12 mouse cellular contexts compared by ENCODE assay signal in the genomic region with DNA sequence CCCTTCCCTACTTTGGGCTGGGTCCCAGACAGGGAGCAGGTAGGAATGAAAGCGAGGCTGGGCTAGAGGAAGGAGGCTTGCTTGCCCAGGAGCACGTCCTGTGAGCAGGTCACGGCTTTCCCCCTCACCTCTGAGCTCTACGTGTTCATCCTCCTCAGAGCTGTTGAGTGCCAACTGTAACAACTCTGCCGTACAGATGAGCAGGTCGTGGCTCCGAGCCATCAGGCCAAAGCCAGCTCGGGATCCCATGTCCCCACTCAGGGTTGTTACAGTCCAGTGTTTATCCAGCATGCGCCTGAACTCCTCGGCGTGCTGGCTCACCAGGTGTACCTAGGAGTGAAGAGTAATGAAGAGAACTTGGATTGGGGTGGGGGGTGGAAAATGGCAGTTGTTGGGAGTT. TPM values are rescaled to one million over a fixed set of nuclear protein-coding genes. Genes with fewer than 3 reads are reported as not detected.
DNase-seq lines count a peak whose midpoint lies in the region; ATAC-seq and TF ChIP-seq lines count a peak whose summit lies in the region.
"Had no signal": no experiment of that assay in that cellular context is flagged by ENCODE, and none has a peak within 500 bp of the region (broad histone marks: within the 10 kb centered on the region; RNA-seq: fewer than 3 reads in every experiment).

No protein-coding gene starts in this region.

- TF ChIP-seq POLR2A in spleen, adult 2 months (IDR thresholded peaks at IDR 0.05; ENCODE audit: low read depth, low read length), result no peak

- H3K9ac ChIP-seq in heart, embryonic 16.5 days (ENCODE audit: low read length), result no peak overlapping the region
- H3K9ac ChIP-seq in liver, embryonic 11.5 days (ENCODE audit: low read depth, low read length), result no peak overlapping the region
- H3K9ac ChIP-seq in stomach, embryonic 14.5 days (replicated peaks; ENCODE audit: low read depth, low read length), result no peak overlapping the region
- no peak overlapping the region for H3K9ac ChIP-seq in forebrain, embryonic 16.5 days (replicated peaks; ENCODE audit: low read depth, low read length)
- H3K9ac ChIP-seq: limb, embryonic 12.5 days had no signal

- peaks cover 32% of the 10 kb centered on the region for H3K36me3 ChIP-seq in heart, embryonic 16.5 days (ENCODE audit: control insufficient read depth, insufficient read depth)
- H3K36me3 ChIP-seq in spleen, adult 2 months (ENCODE audit: control insufficient read depth, insufficient read depth, low read length), result peaks cover 18% of the 10 kb centered on the region
- H3K36me3 ChIP-seq in liver, embryonic 11.5 days (ENCODE audit: control insufficient read depth, insufficient read depth, low read length), result peaks cover 22% of the 10 kb centered on the region; the same call in 1 of the 2 replicates
- peaks cover 35% of the 10 kb centered on the region for H3K36me3 ChIP-seq in stomach, embryonic 14.5 days (ENCODE audit: control insufficient read depth, insufficient read depth, low read length)
- H3K36me3 ChIP-seq in forebrain, embryonic 16.5 days (ENCODE audit: control insufficient read depth, insufficient read depth), result peaks cover 9% of the 10 kb centered on the region

- ATAC-seq in heart, embryonic 16.5 days (replicated peaks; ENCODE audit: extremely low read depth, insufficient read depth, low FRiP score), result no peak
- ATAC-seq in liver, embryonic 11.5 days (replicated peaks; ENCODE audit: low FRiP score), result no peak
- no peak for ATAC-seq in stomach, embryonic 14.5 days (ENCODE audit: insufficient number of reproducible peaks, insufficient read depth, low FRiP score, low read depth)
- ATAC-seq in forebrain, embryonic 16.5 days, result no peak

- no peaks in the 10 kb centered on the region for H3K9me3 ChIP-seq in heart, embryonic 16.5 days (replicated peaks; ENCODE audit: control insufficient read depth, low read length)
- no peaks in the 10 kb centered on the region for H3K9me3 ChIP-seq in liver, embryonic 11.5 days (ENCODE audit: control insufficient read depth, low read length)
- no peaks in the 10 kb centered on the region for H3K9me3 ChIP-seq in stomach, embryonic 14.5 days (ENCODE audit: control insufficient read depth, low read depth, low read length)
- H3K9me3 ChIP-seq in forebrain, embryonic 16.5 days (ENCODE audit: control insufficient read depth, low read length), result no peaks in the 10 kb centered on the region
- H3K9me3 ChIP-seq: limb, embryonic 12.5 days had no signal

- H3K27me3 ChIP-seq in heart, embryonic 16.5 days (ENCODE audit: control insufficient read depth, insufficient read depth, low read length), result no peaks in the 10 kb centered on the region
- no peaks in the 10 kb centered on the region for H3K27me3 ChIP-seq in spleen, adult 2 months (ENCODE audit: control insufficient read depth, insufficient read depth, low read length)
- H3K27me3 ChIP-seq in liver, embryonic 11.5 days (replicated peaks; ENCODE audit: control insufficient read depth, insufficient read depth, low read length), result no peaks in the 10 kb centered on the region
- no peaks in the 10 kb centered on the region for H3K27me3 ChIP-seq in stomach, embryonic 14.5 days (ENCODE audit: control insufficient read depth, insufficient read depth, low read length)
- H3K27me3 ChIP-seq in forebrain, embryonic 16.5 days (replicated peaks; ENCODE audit: control insufficient read depth, insufficient read depth, low read length), result no peaks in the 10 kb centered on the region

- DNase-seq in heart, postnatal 36 days, result no peak
- DNase-seq in spleen, adult 2 months (ENCODE audit: low read depth in 1 of 2, low spot score in 2 of 2), result no peak
- DNase-seq in spleen, postnatal 14 days (ENCODE audit: low spot score in 2 of 2), result no peak
- no peak for DNase-seq in liver, embryonic 11.5 days (ENCODE audit: low spot score)
- no peak for DNase-seq in lung, adult 18-20 months

- H3K4me1 ChIP-seq in heart, embryonic 16.5 days (ENCODE audit: control insufficient read depth, insufficient read depth, low read length), result peaks cover 11% of the 10 kb centered on the region
- peaks cover 14% of the 10 kb centered on the region; the same call in 1 of the 2 replicates for H3K4me1 ChIP-seq in spleen, adult 2 months (ENCODE audit: control insufficient read depth, insufficient read depth, insufficient read length)
- H3K4me1 ChIP-seq in liver, embryonic 11.5 days (replicated peaks; ENCODE audit: control insufficient read depth, insufficient read depth, low read length), result peaks cover 12% of the 10 kb centered on the region
- peaks cover 3% of the 10 kb centered on the region; the same call in 1 of the 2 replicates for H3K4me1 ChIP-seq in stomach, embryonic 14.5 days (ENCODE audit: control insufficient read depth, insufficient read depth, low read length)
- 0 out of 2 replicates have a peak, but pooled peaks cover 3% of the 10 kb centered on the region for H3K4me1 ChIP-seq in forebrain, embryonic 16.5 days (replicated peaks; ENCODE audit: control insufficient read depth, insufficient read depth, low read length)

- intact Hi-C loops in heart, postnatal 36 days (cut with DNase I), result loop anchor here (2.0 to 5.0 kb wide), 2 partner anchors 77 to 281 kb away; no protein-coding TSS in a partner anchor

- peak overlapping the region; percentile 4; the same call in 1 of the 2 replicates for H3K4me2 ChIP-seq in heart, embryonic 16.5 days (ENCODE audit: low read depth, low read length)
- H3K4me2 ChIP-seq in liver, embryonic 11.5 days, result peak overlapping the region; percentile 65
- 0 out of 2 replicates have a peak overlapping the region, but pooled peaks have one; percentile 33 for H3K4me2 ChIP-seq in stomach, embryonic 14.5 days (replicated peaks; ENCODE audit: low read depth, low read length)
- no peak overlapping the region for H3K4me2 ChIP-seq in forebrain, embryonic 16.5 days (ENCODE audit: low read length)

- WGBS in heart, embryonic 16.5 days, result 53% methylated on average over 11 of the region's 11 CpGs
- 11% methylated on average over 11 of the region's 11 CpGs for WGBS in spleen, adult 2 months
- 67% methylated on average over 11 of the region's 11 CpGs for WGBS in liver, embryonic 11.5 days
- 60% methylated on average over 11 of the region's 11 CpGs for WGBS in stomach, embryonic 14.5 days
- WGBS in forebrain, embryonic 16.5 days, result 71% methylated on average over 11 of the region's 11 CpGs

- H3K4me3 ChIP-seq in heart, embryonic 16.5 days (ENCODE audit: low read length), result no peak overlapping the region
- H3K4me3 ChIP-seq in spleen, adult 2 months (ENCODE audit: extremely low read depth, insufficient read depth, insufficient read length), result peak overlapping the region; percentile 71
- no peak overlapping the region for H3K4me3 ChIP-seq in liver, embryonic 11.5 days (ENCODE audit: low read depth, low read length)
- H3K4me3 ChIP-seq in stomach, embryonic 14.5 days (ENCODE audit: low read depth, low read length), result no peak overlapping the region
- H3K4me3 ChIP-seq in forebrain, embryonic 16.5 days (replicated peaks; ENCODE audit: low read length), result no peak overlapping the region

- H3K27ac ChIP-seq in heart, embryonic 16.5 days (ENCODE audit: low read length), result no peak overlapping the region
- peak overlapping the region; percentile 18 for H3K27ac ChIP-seq in spleen, adult 2 months (ENCODE audit: insufficient read depth, low read length)
- no peak overlapping the region for H3K27ac ChIP-seq in liver, embryonic 11.5 days (ENCODE audit: low read depth, low read length)
- H3K27ac ChIP-seq in stomach, embryonic 14.5 days (ENCODE audit: low read length), result no peak overlapping the region
- H3K27ac ChIP-seq in forebrain, embryonic 16.5 days (ENCODE audit: low read length), result no peak overlapping the region
- H3K27ac ChIP-seq: limb, embryonic 12.5 days had no signal

- no peak for TF ChIP-seq CTCF in spleen, adult 2 months (IDR thresholded peaks at IDR 0.05; ENCODE audit: extremely low read depth, insufficient read depth, insufficient read length, insufficient replicate concordance)

RNA-seq across cellular contexts. Expression of gene Dhx58, which starts 0.7 kb away (rescaled TPM):
- 1.5 and 2.6 TPM in 2 replicates for polyA plus RNA-seq in heart, embryonic 16.5 days (2015; fragmentation: Nextera tagmentation; extraction: Ambion mirVana)
- 1 to 10 TPM in 1 of 2 experiments, under 1 TPM in 1; 0.75 to 2.8 TPM for total RNA-seq in heart, postnatal 36 days (2021)
- polyA plus RNA-seq in spleen, adult 2 months (2012; rRNA removed), result 15.1 and 17.6 TPM in 2 replicates
- 2.5 and 3.7 TPM in 2 replicates for polyA plus RNA-seq in liver, embryonic 11.5 days (2014; fragmentation: Nextera tagmentation; extraction: Ambion mirVana)
- polyA plus RNA-seq in stomach, embryonic 14.5 days (2014; fragmentation: Nextera tagmentation; extraction: Ambion mirVana), result 1.8 and 3.4 TPM in 2 replicates
- polyA plus RNA-seq in forebrain, embryonic 16.5 days (2015; fragmentation: Nextera tagmentation; extraction: Ambion mirVana), result 1.7 and 2.1 TPM in 2 replicates

RNA-seq across cellular contexts. Expression of gene Kat2a, which starts 8.9 kb away (rescaled TPM):
- 30.5 and 31.7 TPM in 2 replicates for polyA plus RNA-seq in heart, embryonic 16.5 days (2015; fragmentation: Nextera tagmentation; extraction: Ambion mirVana)
- 10 to 100 TPM; 12.4 to 13.0 TPM for total RNA-seq in heart, postnatal 36 days (2021)
- polyA plus RNA-seq in spleen, adult 2 months (2012; rRNA removed), result 31.1 and 39.0 TPM in 2 replicates
- 66.3 and 75.7 TPM in 2 replicates for polyA plus RNA-seq in liver, embryonic 11.5 days (2014; fragmentation: Nextera tagmentation; extraction: Ambion mirVana)
- 50.7 and 51.7 TPM in 2 replicates for polyA plus RNA-seq in stomach, embryonic 14.5 days (2014; fragmentation: Nextera tagmentation; extraction: Ambion mirVana)
- 57.6 and 57.8 TPM in 2 replicates for polyA plus RNA-seq in forebrain, embryonic 16.5 days (2015; fragmentation: Nextera tagmentation; extraction: Ambion mirVana)

RNA-seq across cellular contexts. Expression of gene Hspb9, which starts 10.3 kb away (rescaled TPM):
- 0.24 TPM in 1 of 2 replicates, not detected in the other for polyA plus RNA-seq in heart, embryonic 16.5 days (2015; fragmentation: Nextera tagmentation; extraction: Ambion mirVana)
- under 1 TPM in 1 of 2 experiments, not detected in 1; 0.43 TPM for total RNA-seq in heart, postnatal 36 days (2021)
- 0.36 TPM in 1 of 2 replicates, not detected in the other for polyA plus RNA-seq in spleen, adult 2 months (2012; rRNA removed)
- 0.27 and 0.30 TPM in 2 replicates for polyA plus RNA-seq in liver, embryonic 11.5 days (2014; fragmentation: Nextera tagmentation; extraction: Ambion mirVana)
- 0.41 and 0.56 TPM in 2 replicates for polyA plus RNA-seq in stomach, embryonic 14.5 days (2014; fragmentation: Nextera tagmentation; extraction: Ambion mirVana)
- not detected in 2 replicates for polyA plus RNA-seq in forebrain, embryonic 16.5 days (2015; fragmentation: Nextera tagmentation; extraction: Ambion mirVana)
- total RNA-seq: gastrocnemius, adult 18-20 months; hematopoietic stem cell, adult 5-6 weeks; monocyte, adult 5-6 weeks had no signal
- polyA plus RNA-seq: limb, embryonic 12.5 days had no signal

RNA-seq across cellular contexts. Expression of gene Zfp385c, which starts 11.1 kb away (rescaled TPM):
- polyA plus RNA-seq in heart, embryonic 16.5 days (2015; fragmentation: Nextera tagmentation; extraction: Ambion mirVana), result 0.26 and 0.60 TPM in 2 replicates
- total RNA-seq in heart, postnatal 36 days (2021), result under 1 TPM in 1 of 2 experiments, not detected in 1; 0.28 TPM
- polyA plus RNA-seq in spleen, adult 2 months (2012; rRNA removed), result 0.50 and 0.60 TPM in 2 replicates
- polyA plus RNA-seq in liver, embryonic 11.5 days (2014; fragmentation: Nextera tagmentation; extraction: Ambion mirVana), result not detected in 2 replicates
- 0.22 TPM in 1 of 2 replicates, not detected in the other for polyA plus RNA-seq in stomach, embryonic 14.5 days (2014; fragmentation: Nextera tagmentation; extraction: Ambion mirVana)
- polyA plus RNA-seq in forebrain, embryonic 16.5 days (2015; fragmentation: Nextera tagmentation; extraction: Ambion mirVana), result 0.80 TPM in 1 of 2 replicates, not detected in the other

RNA-seq across cellular contexts. Expression of gene Rab5c, which starts 34.6 kb away (rescaled TPM):
- 17.9 and 19.9 TPM in 2 replicates for polyA plus RNA-seq in heart, embryonic 16.5 days (2015; fragmentation: Nextera tagmentation; extraction: Ambion mirVana)
- total RNA-seq in heart, postnatal 36 days (2021), result 10 to 100 TPM; 54.3 to 62.1 TPM
- 183 and 200 TPM in 2 replicates for polyA plus RNA-seq in spleen, adult 2 months (2012; rRNA removed)
- 51.2 TPM in 2 replicates for polyA plus RNA-seq in liver, embryonic 11.5 days (2014; fragmentation: Nextera tagmentation; extraction: Ambion mirVana)
- 55.5 and 65.7 TPM in 2 replicates for polyA plus RNA-seq in stomach, embryonic 14.5 days (2014; fragmentation: Nextera tagmentation; extraction: Ambion mirVana)
- 37.6 and 38.9 TPM in 2 replicates for polyA plus RNA-seq in forebrain, embryonic 16.5 days (2015; fragmentation: Nextera tagmentation; extraction: Ambion mirVana)
